Mouse (Mus musculus) limb, embryonic 15.5 days (tissue): ENCODE data around the gene C5ar1. TPM values are rescaled to one million over a fixed set of nuclear protein-coding genes. Genes with fewer than 3 reads are reported as not detected.

Experiments used
- ATAC-seq: fragments of 200-750 bp; cut with Nextera tagmentation; 2 replicates; pipeline ENCODE4 v1.8.0; 2017; ENCODE audit warnings: low read depth, moderate TSS enrichment; ENCODE audit not compliant: insufficient number of reproducible peaks, low FRiP score, low TSS enrichment
- H3K27ac ChIP-seq: fragments of 300-500 bp; sonication (generic); 2 replicates; pipeline ENCODE4 v1.5.1; 2015; ENCODE audit warnings: moderate library complexity, mild to moderate bottlenecking, inconsistent platforms
- H3K27me3 ChIP-seq: fragments of 300-500 bp; sonication (generic); 2 replicates; pipeline ENCODE4 v1.6.1; 2015; ENCODE audit warnings: inconsistent platforms
- H3K36me3 ChIP-seq: fragments of 300-500 bp; sonication (generic); 2 replicates; pipeline ENCODE4 v1.6.1; 2015; ENCODE audit warnings: inconsistent platforms
- H3K4me1 ChIP-seq: fragments of 300-500 bp; sonication (generic); 2 replicates; pipeline ENCODE4 v1.6.1; 2015; ENCODE audit warnings: inconsistent platforms
- H3K4me2 ChIP-seq: fragments of 300-500 bp; sonication (generic); 2 replicates; pipeline ENCODE4 v1.6.1; 2015; ENCODE audit warnings: mild to moderate bottlenecking, inconsistent platforms
- H3K4me3 ChIP-seq: fragments of 300-500 bp; sonication (generic); 2 replicates; pipeline ENCODE4 v1.5.1; 2015; ENCODE audit warnings: mild to moderate bottlenecking, inconsistent platforms
- H3K9ac ChIP-seq: fragments of 300-500 bp; sonication (generic); 2 replicates; pipeline ENCODE4 v1.6.1; 2015; ENCODE audit warnings: inconsistent platforms
- H3K9me3 ChIP-seq: fragments of 300-500 bp; sonication (generic); 2 replicates; pipeline ENCODE4 v1.6.1; 2016; ENCODE audit warnings: inconsistent platforms
- WGBS: fragments of 180-500 bp; shearing (Covaris S2); methylation state at CpG from one replicate; pipeline ENCODE4 v1.1.7; 2015; 5-methylcytosine and 5-hydroxymethylcytosine counted together
- polyA plus RNA-seq: library from polyadenylated mRNA; unstranded; fragments of >200 nt; fragmentation: Nextera tagmentation; extraction: Ambion mirVana; gene quantifications from 2 replicates; pipeline ENCODE4 v1.2.1, GENCODE M21; 2015

C5ar1 gene
- polyA plus RNA-seq, 1 experiment from 2014 or later = 5.3 TPM

GRCm38 (mm10) chr7:16245958-16246357 is 13.4 kb downstream of the C5ar1 start:
- no peak overlapping the region for H3K9ac ChIP-seq
- H3K9me3 ChIP-seq = no peaks in the 10 kb centered on the region
- no peak overlapping the region for H3K27ac ChIP-seq
- no peaks in the 10 kb centered on the region for H3K27me3 ChIP-seq
- H3K4me3 ChIP-seq = no peak overlapping the region
- ATAC-seq = no peak
- no peak overlapping the region for H3K4me2 ChIP-seq
- 57% methylated on average over 1 of the region's 4 CpGs for whole genome bisulfite sequencing
- no peaks in the 10 kb centered on the region for H3K4me1 ChIP-seq
- H3K36me3 ChIP-seq = no peaks in the 10 kb centered on the region

- no peak within 1 kb of the TSS for H3K4me2 ChIP-seq
- H3K27me3 ChIP-seq = no peaks in the 10 kb centered on the region
- no peak for ATAC-seq
- H3K9me3 ChIP-seq = no peaks in the 10 kb centered on the region
- no peaks in the 10 kb centered on the region for H3K36me3 ChIP-seq
- 71% methylated on average over 5 of the region's 5 CpGs for WGBS
- no peak within 1 kb of the TSS for H3K27ac ChIP-seq
- H3K9ac ChIP-seq = no peak within 1 kb of the TSS
- H3K4me1 ChIP-seq = no peaks in the 10 kb centered on the region
- no peak within 1 kb of the TSS for H3K4me3 ChIP-seq
Measured at GRCm38 (mm10) chr7:16244067-16244466, 15.3 kb downstream of the C5ar1 start, which contains the start of gene C5ar2. C5ar2 (minus strand) TSS chr7:16244154.

- WGBS = 74% methylated on average over 6 of the region's 6 CpGs
- no peak overlapping the region for H3K4me3 ChIP-seq
- no peak overlapping the region for H3K4me2 ChIP-seq
- no peaks in the 10 kb centered on the region for H3K4me1 ChIP-seq
- H3K36me3 ChIP-seq = no peaks in the 10 kb centered on the region
- ATAC-seq = no peak
- no peaks in the 10 kb centered on the region for H3K27me3 ChIP-seq
- H3K27ac ChIP-seq = no peak overlapping the region
- no peaks in the 10 kb centered on the region for H3K9me3 ChIP-seq
- H3K9ac ChIP-seq = no peak overlapping the region
Measured at GRCm38 (mm10) chr7:16242198-16242597, 17.1 kb downstream of the C5ar1 start.

- H3K9me3 ChIP-seq = no peaks in the 10 kb centered on the region
- H3K4me1 ChIP-seq = no peaks in the 10 kb centered on the region
- no peak overlapping the region for H3K27ac ChIP-seq
- no peaks in the 10 kb centered on the region for H3K27me3 ChIP-seq
- no peak overlapping the region for H3K9ac ChIP-seq
- H3K4me3 ChIP-seq = no peak overlapping the region
- no peak for ATAC-seq
- no peak overlapping the region for H3K4me2 ChIP-seq
- 51% methylated on average over 11 of the region's 11 CpGs for WGBS
- no peaks in the 10 kb centered on the region for H3K36me3 ChIP-seq
Measured at GRCm38 (mm10) chr7:16241787-16242186, 17.6 kb downstream of the C5ar1 start.

GRCm38 (mm10) chr7:16240978-16241303 is 18.4 kb downstream of the C5ar1 start:
- Histone ChIP-seq H3K4me2 (no peak overlapping the region), H3K27me3 (no peaks in the 10 kb centered on the region), H3K9ac (no peak overlapping the region), H3K9me3 (no peaks in the 10 kb centered on the region), H3K4me3 (no peak overlapping the region), H3K36me3 (no peaks in the 10 kb centered on the region), H3K27ac (no peak overlapping the region), H3K4me1 (no peaks in the 10 kb centered on the region)
- ATAC-seq = no peak
- WGBS = 89% methylated on average over 1 of the region's 1 CpGs

GRCm38 (mm10) chr7:16240281-16240977 is 18.9 kb downstream of the C5ar1 start:
- H3K27ac ChIP-seq = no peak overlapping the region
- 74% methylated on average over 7 of the region's 7 CpGs for WGBS
- no peaks in the 10 kb centered on the region for H3K27me3 ChIP-seq
- no peak overlapping the region for H3K4me2 ChIP-seq
- H3K9ac ChIP-seq = no peak overlapping the region
- H3K4me3 ChIP-seq = no peak overlapping the region
- H3K36me3 ChIP-seq = no peaks in the 10 kb centered on the region
- no peaks in the 10 kb centered on the region for H3K9me3 ChIP-seq
- no peak for ATAC-seq
- no peaks in the 10 kb centered on the region for H3K4me1 ChIP-seq

- Histone ChIP-seq H3K9me3 (no peaks in the 10 kb centered on the region), H3K4me1 (no peaks in the 10 kb centered on the region), H3K9ac (no peak overlapping the region), H3K4me2 (no peak overlapping the region), H3K4me3 (no peak overlapping the region), H3K27ac (no peak overlapping the region), H3K27me3 (no peaks in the 10 kb centered on the region), H3K36me3 (no peaks in the 10 kb centered on the region)
- WGBS = 53% methylated on average over 9 of the region's 9 CpGs
- ATAC-seq = no peak
Measured at GRCm38 (mm10) chr7:16239554-16239997, 19.8 kb downstream of the C5ar1 start.

- H3K9ac ChIP-seq = no peak overlapping the region
- H3K36me3 ChIP-seq = no peaks in the 10 kb centered on the region
- H3K4me1 ChIP-seq = 0 out of 2 replicates have a peak, but pooled peaks cover 3% of the 10 kb centered on the region
- WGBS = 29% methylated on average over 5 of the region's 5 CpGs
- H3K27ac ChIP-seq = no peak overlapping the region
- no peak for ATAC-seq
- no peak overlapping the region for H3K4me2 ChIP-seq
- no peaks in the 10 kb centered on the region for H3K9me3 ChIP-seq
- H3K4me3 ChIP-seq = no peak overlapping the region
- H3K27me3 ChIP-seq = no peaks in the 10 kb centered on the region
Measured at GRCm38 (mm10) chr7:16229869-16230268, 29.5 kb downstream of the C5ar1 start.

- Histone ChIP-seq H3K4me2 (peak within 1 kb of the TSS; percentile 59), H3K4me3 (peak within 1 kb of the TSS; percentile 61), H3K27me3 (no peaks in the 10 kb centered on the region), H3K4me1 (peaks cover 11% of the 10 kb centered on the region; the same call in 1 of the 2 replicates), H3K9me3 (no peaks in the 10 kb centered on the region), H3K27ac (peak within 1 kb of the TSS; percentile 89), H3K36me3 (peaks cover 19% of the 10 kb centered on the region), H3K9ac (peak within 1 kb of the TSS; percentile 68)
- 1% methylated on average over 34 of the region's 34 CpGs for WGBS
- ATAC-seq = peak; percentile 88
Measured at GRCm38 (mm10) chr7:16221582-16222272, 37.6 kb downstream of the C5ar1 start, which contains the start of gene Dhx34. Dhx34 (minus strand) TSS chr7:16222037.

- Histone ChIP-seq H3K9me3 (no peaks in the 10 kb centered on the region), H3K4me1 (no peaks in the 10 kb centered on the region), H3K4me3 (no peak overlapping the region), H3K27ac (no peak overlapping the region), H3K27me3 (no peaks in the 10 kb centered on the region), H3K36me3 (peaks cover 92% of the 10 kb centered on the region), H3K9ac (no peak overlapping the region), H3K4me2 (no peak overlapping the region)
- 90% methylated on average over 9 of the region's 9 CpGs for WGBS
- no peak for ATAC-seq
Measured at GRCm38 (mm10) chr7:16213986-16214385, 45.4 kb downstream of the C5ar1 start.

- Histone ChIP-seq H3K9me3 (no peaks in the 10 kb centered on the region), H3K9ac (no peak overlapping the region), H3K27me3 (no peaks in the 10 kb centered on the region), H3K4me3 (no peak overlapping the region), H3K36me3 (peaks cover 93% of the 10 kb centered on the region), H3K27ac (no peak overlapping the region), H3K4me2 (no peak overlapping the region), H3K4me1 (no peaks in the 10 kb centered on the region)
- 91% methylated on average over 6 of the region's 6 CpGs for WGBS
- no peak for ATAC-seq
Measured at GRCm38 (mm10) chr7:16213196-16213595, 46.1 kb downstream of the C5ar1 start.

- Histone ChIP-seq H3K27me3 (no peaks in the 10 kb centered on the region), H3K9me3 (no peaks in the 10 kb centered on the region), H3K27ac (no peak overlapping the region), H3K4me2 (no peak overlapping the region), H3K9ac (no peak overlapping the region), H3K4me3 (no peak overlapping the region), H3K36me3 (peaks cover 85% of the 10 kb centered on the region), H3K4me1 (no peaks in the 10 kb centered on the region)
- 64% methylated on average over 12 of the region's 12 CpGs for WGBS
- no peak for ATAC-seq
Measured at GRCm38 (mm10) chr7:16210862-16211365, 48.4 kb downstream of the C5ar1 start.
